Mouse (Mus musculus): ENCODE measurements at regions not wholly inside any gene's neighbourhood (a gene's known extent, or its start where the extent isn't known, plus 50 kb on each side); places are given as distances from the start of the nearest gene placed in this dataset.

DNA sequence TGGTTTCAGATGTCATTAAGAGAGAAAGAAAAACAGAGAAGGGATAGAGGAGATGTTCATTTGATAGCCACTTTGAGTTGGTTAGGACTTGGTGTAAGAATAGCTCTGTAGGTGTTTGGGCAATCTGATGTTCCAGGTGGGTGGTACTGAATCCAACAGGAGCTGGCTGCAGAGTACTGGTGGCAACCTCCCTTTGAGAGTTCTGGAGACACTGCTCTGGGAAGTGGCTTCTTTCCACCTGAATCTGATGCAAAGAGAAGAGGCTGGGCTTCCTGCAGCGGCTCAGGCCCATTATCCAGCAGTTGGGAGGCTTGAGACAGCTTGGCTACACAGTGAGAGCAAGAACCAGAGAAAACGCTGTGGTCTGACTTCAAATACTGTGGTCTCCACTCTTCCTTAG is 77.0 kb upstream of the Podxl start:
- no peak for ATAC-seq (ENCODE audit: low read depth)
- Histone ChIP-seq H3K4me3 (ENCODE audit: low read length) (no peak overlapping the region), H3K4me2 (ENCODE audit: low read depth, low read length) (no peak overlapping the region), H3K36me3 (ENCODE audit: control insufficient read depth, insufficient read depth, low read length) (no peaks in the 10 kb centered on the region), H3K9ac (ENCODE audit: low read length) (no peak overlapping the region), H3K4me1 (replicated peaks; ENCODE audit: control insufficient read depth, insufficient read depth, low read length) (peaks cover 19% of the 10 kb centered on the region; the same call in 1 of the 2 replicates), H3K27ac (ENCODE audit: low read length) (no peak overlapping the region), H3K9me3 (ENCODE audit: control insufficient read depth, low read length) (no peaks in the 10 kb centered on the region), H3K27me3 (ENCODE audit: control insufficient read depth, insufficient read depth, low read depth, low read length) (no peaks in the 10 kb centered on the region)
- WGBS = 51% methylated on average over 2 of the region's 2 CpGs

DNA sequence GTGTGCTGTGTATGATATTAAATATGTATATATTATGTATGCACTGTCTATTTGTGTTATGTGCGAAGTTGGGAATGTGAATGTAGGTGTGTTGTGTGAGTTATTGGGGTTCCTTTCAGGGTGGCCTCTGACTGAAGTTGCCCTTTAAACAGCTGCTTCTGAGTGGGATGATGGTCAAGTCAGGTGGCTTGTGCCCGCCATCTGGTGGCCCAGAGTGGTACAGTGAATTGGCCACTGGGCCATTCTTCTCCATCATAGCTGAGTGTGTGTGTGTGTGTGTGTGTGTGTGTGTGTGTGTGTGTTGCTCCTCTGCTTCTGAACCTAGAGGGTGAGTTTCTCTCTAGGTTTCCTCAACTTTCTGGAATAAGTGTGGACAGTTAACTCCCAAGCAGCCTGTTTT is 75.7 kb upstream of the Podxl start:
- peak; percentile 20; the same call in 1 of the 2 replicates for ATAC-seq (ENCODE audit: low read depth)
- H3K9me3 ChIP-seq (ENCODE audit: control insufficient read depth, low read length) = no peaks in the 10 kb centered on the region
- no peak overlapping the region for H3K4me2 ChIP-seq (ENCODE audit: low read depth, low read length)
- H3K36me3 ChIP-seq (ENCODE audit: control insufficient read depth, insufficient read depth, low read length) = no peaks in the 10 kb centered on the region
- no peak overlapping the region for H3K27ac ChIP-seq (ENCODE audit: low read length)
- H3K27me3 ChIP-seq (ENCODE audit: control insufficient read depth, insufficient read depth, low read depth, low read length) = no peaks in the 10 kb centered on the region
- WGBS = 9% methylated on average over 2 of the region's 2 CpGs
- no peak overlapping the region for H3K9ac ChIP-seq (ENCODE audit: low read length)
- peaks cover 16% of the 10 kb centered on the region; the same call in 1 of the 2 replicates for H3K4me1 ChIP-seq (replicated peaks; ENCODE audit: control insufficient read depth, insufficient read depth, low read length)
- H3K4me3 ChIP-seq (ENCODE audit: low read length) = no peak overlapping the region

DNA sequence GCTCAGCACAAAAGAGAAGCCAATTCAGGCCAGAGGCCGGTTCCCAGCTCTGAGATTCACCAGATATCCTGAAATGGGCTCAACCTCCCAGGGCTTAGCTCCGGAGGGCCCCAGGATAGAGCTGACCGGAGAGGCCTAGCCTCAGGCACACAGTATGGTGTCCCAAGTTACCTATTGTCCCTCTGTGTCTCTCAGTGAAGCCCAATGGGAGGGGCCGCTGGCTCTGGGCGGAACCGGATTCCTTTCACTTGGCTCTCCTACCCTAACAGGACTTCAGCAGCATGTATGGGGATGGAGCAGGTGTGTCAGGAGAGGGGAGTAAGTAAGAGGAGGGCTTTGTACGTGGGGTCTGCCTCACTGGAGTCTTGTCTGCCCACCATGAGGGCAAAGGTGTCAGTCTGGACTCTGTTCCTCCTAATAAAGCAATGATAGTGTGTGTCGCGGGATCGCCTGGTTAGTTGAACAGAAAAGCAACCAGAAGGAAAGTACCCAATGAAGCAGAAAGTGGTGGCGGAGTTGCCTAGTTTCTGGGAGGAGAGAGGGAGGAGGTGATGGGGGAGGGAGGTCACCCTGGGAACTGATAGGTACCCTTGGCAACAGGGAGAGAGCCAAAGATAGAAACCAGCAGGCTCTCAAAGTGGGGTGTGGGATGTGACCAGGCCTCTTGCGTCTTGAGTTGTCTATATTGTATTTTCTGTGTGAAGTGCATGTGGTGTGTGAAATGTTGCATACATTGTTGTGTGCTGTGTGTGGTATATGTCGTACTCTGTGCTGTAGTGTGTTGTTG is 74.8 kb upstream of the Podxl start:
- Histone ChIP-seq H3K4me2 (ENCODE audit: low read depth, low read length) (no peak overlapping the region), H3K9ac (ENCODE audit: low read length) (no peak overlapping the region), H3K27ac (ENCODE audit: low read length) (no peak overlapping the region), H3K36me3 (ENCODE audit: control insufficient read depth, insufficient read depth, low read length) (no peaks in the 10 kb centered on the region), H3K9me3 (ENCODE audit: control insufficient read depth, low read length) (no peaks in the 10 kb centered on the region), H3K4me1 (replicated peaks; ENCODE audit: control insufficient read depth, insufficient read depth, low read length) (peaks cover 16% of the 10 kb centered on the region; the same call in 1 of the 2 replicates), H3K27me3 (ENCODE audit: control insufficient read depth, insufficient read depth, low read depth, low read length) (no peaks in the 10 kb centered on the region), H3K4me3 (ENCODE audit: low read length) (no peak overlapping the region)
- WGBS = 61% methylated on average over 13 of the region's 13 CpGs
- no peak for ATAC-seq (ENCODE audit: low read depth)

DNA sequence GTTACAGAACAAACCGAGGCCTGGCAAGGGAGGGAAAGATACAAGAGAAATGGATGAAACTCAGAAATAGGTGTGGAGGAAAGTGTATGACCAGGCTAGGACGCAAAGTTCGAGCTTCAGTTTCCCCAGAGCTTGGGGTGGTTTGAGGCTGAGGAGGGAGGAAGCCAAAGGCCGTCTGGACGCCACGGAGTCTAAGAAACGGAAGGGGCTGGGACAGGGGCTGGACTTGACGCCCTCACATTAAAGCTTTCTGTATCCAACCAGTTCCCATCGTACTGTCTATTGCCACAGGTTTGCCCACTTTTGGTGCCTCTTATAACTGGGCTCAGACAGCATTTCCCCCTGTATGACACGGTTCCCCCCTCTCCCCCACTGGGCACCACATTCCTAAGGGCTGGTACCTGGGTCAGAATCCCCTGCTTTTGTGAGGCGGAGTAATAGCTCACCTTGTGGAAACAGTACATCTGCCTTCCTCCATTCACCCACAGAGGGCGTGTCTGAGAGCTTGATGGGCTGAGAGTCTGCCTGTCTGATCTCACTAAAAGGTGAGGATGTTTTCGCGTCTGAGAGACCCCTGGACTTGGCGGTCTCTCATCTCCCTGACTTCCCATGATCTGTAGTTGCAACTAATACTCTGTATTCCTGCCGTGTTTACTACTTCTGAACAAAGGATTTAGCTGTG is 73.7 kb upstream of the Podxl start:
- WGBS = 20% methylated on average over 16 of the region's 16 CpGs
- H3K27ac ChIP-seq (ENCODE audit: low read length) = peak overlapping the region; percentile 0; the same call in 1 of the 2 replicates
- no peaks in the 10 kb centered on the region for H3K9me3 ChIP-seq (ENCODE audit: control insufficient read depth, low read length)
- no peak overlapping the region for H3K9ac ChIP-seq (ENCODE audit: low read length)
- no peak for ATAC-seq (ENCODE audit: low read depth)
- H3K4me2 ChIP-seq (ENCODE audit: low read depth, low read length) = no peak overlapping the region
- no peaks in the 10 kb centered on the region for H3K27me3 ChIP-seq (ENCODE audit: control insufficient read depth, insufficient read depth, low read depth, low read length)
- no peak overlapping the region for H3K4me3 ChIP-seq (ENCODE audit: low read length)
- H3K36me3 ChIP-seq (ENCODE audit: control insufficient read depth, insufficient read depth, low read length) = no peaks in the 10 kb centered on the region
- H3K4me1 ChIP-seq (replicated peaks; ENCODE audit: control insufficient read depth, insufficient read depth, low read length) = peaks cover 10% of the 10 kb centered on the region; the same call in 1 of the 2 replicates

DNA sequence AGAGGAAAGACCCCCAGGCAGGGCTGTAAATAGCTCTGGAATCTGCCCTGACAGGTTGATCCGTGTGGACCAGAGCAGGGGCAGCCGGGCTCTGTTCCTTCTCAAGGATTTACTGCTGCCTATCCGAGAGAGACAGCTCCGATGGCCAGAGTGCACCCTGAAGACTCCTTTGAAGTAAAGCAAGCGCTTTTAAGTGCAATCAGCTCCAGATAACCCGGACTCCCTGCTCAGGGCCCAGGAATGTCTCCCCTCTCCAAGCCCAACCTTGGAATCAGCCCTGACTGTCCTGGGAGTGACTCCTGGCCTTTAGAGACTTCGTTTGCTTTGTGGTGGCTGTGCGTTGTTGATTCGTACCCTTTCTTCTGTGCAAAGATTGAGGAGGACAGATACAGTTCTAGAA is 73.2 kb upstream of the Podxl start:
- Histone ChIP-seq H3K9me3 (ENCODE audit: control insufficient read depth, low read length) (no peaks in the 10 kb centered on the region), H3K4me2 (ENCODE audit: low read depth, low read length) (no peak overlapping the region), H3K27ac (ENCODE audit: low read length) (peak overlapping the region; percentile 0; the same call in 1 of the 2 replicates), H3K4me3 (ENCODE audit: low read length) (no peak overlapping the region), H3K9ac (ENCODE audit: low read length) (no peak overlapping the region), H3K4me1 (replicated peaks; ENCODE audit: control insufficient read depth, insufficient read depth, low read length) (peaks cover 10% of the 10 kb centered on the region; the same call in 1 of the 2 replicates), H3K36me3 (ENCODE audit: control insufficient read depth, insufficient read depth, low read length) (no peaks in the 10 kb centered on the region), H3K27me3 (ENCODE audit: control insufficient read depth, insufficient read depth, low read depth, low read length) (no peaks in the 10 kb centered on the region)
- WGBS = 17% methylated on average over 9 of the region's 9 CpGs
- ATAC-seq (ENCODE audit: low read depth) = no peak

DNA sequence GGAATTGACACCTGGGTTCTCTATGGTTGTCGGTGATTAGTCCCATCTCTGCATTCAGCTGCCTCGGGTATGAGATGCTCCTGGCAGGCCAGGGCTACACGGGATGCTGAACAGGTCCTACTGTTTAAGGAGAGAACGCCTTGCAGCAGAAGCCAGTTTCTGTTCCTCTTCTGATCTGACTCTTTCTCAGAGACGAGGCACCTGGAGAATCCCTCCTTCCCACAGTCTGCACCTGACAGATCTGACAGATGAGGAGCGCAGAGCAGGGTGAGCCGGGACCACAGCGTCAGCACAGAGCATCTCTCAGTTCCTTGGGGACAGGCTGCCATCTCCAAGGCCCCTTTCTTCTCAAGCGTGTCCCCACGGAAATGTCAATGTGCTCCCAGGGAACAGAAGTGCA is 68.7 kb upstream of the Podxl start:
- Histone ChIP-seq H3K4me2 (ENCODE audit: low read depth, low read length) (no peak overlapping the region), H3K4me1 (replicated peaks; ENCODE audit: control insufficient read depth, insufficient read depth, low read length) (peaks cover 8% of the 10 kb centered on the region; the same call in 1 of the 2 replicates), H3K9me3 (ENCODE audit: control insufficient read depth, low read length) (no peaks in the 10 kb centered on the region), H3K9ac (ENCODE audit: low read length) (no peak overlapping the region), H3K27me3 (ENCODE audit: control insufficient read depth, insufficient read depth, low read depth, low read length) (no peaks in the 10 kb centered on the region), H3K4me3 (ENCODE audit: low read length) (no peak overlapping the region), H3K27ac (ENCODE audit: low read length) (no peak overlapping the region), H3K36me3 (ENCODE audit: control insufficient read depth, insufficient read depth, low read length) (no peaks in the 10 kb centered on the region)
- WGBS = 58% methylated on average over 10 of the region's 10 CpGs
- no peak for ATAC-seq (ENCODE audit: low read depth)

DNA sequence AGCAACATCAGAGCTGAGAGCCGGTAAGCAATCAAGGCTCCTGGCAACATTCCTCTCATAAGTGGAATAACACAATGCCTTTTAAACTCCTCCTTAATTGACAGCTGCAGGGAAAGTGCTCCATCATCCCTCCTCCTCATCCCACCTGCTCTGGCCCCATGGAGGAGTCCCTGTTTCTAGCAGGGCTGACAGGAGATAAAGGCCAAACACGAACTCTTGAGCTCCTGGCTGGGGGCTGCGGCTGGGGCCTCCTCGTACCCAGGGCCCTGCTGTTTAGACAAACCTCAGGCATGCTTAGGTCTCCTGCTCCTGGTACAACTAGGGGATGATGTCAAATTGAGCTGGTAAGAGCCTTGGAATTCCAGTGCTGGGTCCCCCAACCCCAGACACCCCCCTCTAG is 66.2 kb upstream of the Podxl start:
- no peak overlapping the region for H3K9ac ChIP-seq (ENCODE audit: low read length)
- ATAC-seq (ENCODE audit: low read depth) = no peak
- no peaks in the 10 kb centered on the region for H3K27me3 ChIP-seq (ENCODE audit: control insufficient read depth, insufficient read depth, low read depth, low read length)
- no peaks in the 10 kb centered on the region for H3K36me3 ChIP-seq (ENCODE audit: control insufficient read depth, insufficient read depth, low read length)
- no peak overlapping the region for H3K4me2 ChIP-seq (ENCODE audit: low read depth, low read length)
- WGBS = 28% methylated on average over 4 of the region's 4 CpGs
- no peak overlapping the region for H3K27ac ChIP-seq (ENCODE audit: low read length)
- no peak overlapping the region for H3K4me3 ChIP-seq (ENCODE audit: low read length)
- no peaks in the 10 kb centered on the region for H3K9me3 ChIP-seq (ENCODE audit: control insufficient read depth, low read length)
- 0 out of 2 replicates have a peak, but pooled peaks cover 4% of the 10 kb centered on the region for H3K4me1 ChIP-seq (replicated peaks; ENCODE audit: control insufficient read depth, insufficient read depth, low read length)

DNA sequence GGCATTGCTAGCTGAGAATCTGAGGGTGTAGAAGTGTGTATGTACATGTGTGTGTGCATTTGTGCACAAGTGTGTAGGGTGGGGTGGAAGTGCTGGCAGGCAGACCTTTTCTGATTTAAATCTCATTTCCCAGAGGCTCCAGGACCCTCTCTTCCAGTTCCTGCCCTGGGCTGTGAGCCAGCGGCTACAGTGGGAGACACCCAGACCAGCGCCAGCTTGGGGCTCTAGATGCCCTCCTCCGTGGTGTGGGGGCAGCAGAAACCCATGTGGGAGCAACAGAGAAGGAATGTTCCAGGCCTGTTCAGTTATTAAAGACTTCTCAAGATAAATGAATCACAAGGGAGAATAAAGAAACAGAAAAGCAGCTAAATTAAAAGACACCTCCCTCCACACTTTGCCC is 64.1 kb upstream of the Podxl start:
- H3K4me1 ChIP-seq (replicated peaks; ENCODE audit: control insufficient read depth, insufficient read depth, low read length) = 0 out of 2 replicates have a peak, but pooled peaks cover 4% of the 10 kb centered on the region
- H3K9ac ChIP-seq (ENCODE audit: low read length) = no peak overlapping the region
- no peak for ATAC-seq (ENCODE audit: low read depth)
- no peaks in the 10 kb centered on the region for H3K9me3 ChIP-seq (ENCODE audit: control insufficient read depth, low read length)
- H3K4me3 ChIP-seq (ENCODE audit: low read length) = no peak overlapping the region
- WGBS = 60% methylated on average over 3 of the region's 3 CpGs
- H3K36me3 ChIP-seq (ENCODE audit: control insufficient read depth, insufficient read depth, low read length) = no peaks in the 10 kb centered on the region
- no peaks in the 10 kb centered on the region for H3K27me3 ChIP-seq (ENCODE audit: control insufficient read depth, insufficient read depth, low read depth, low read length)
- no peak overlapping the region for H3K4me2 ChIP-seq (ENCODE audit: low read depth, low read length)
- H3K27ac ChIP-seq (ENCODE audit: low read length) = no peak overlapping the region

DNA sequence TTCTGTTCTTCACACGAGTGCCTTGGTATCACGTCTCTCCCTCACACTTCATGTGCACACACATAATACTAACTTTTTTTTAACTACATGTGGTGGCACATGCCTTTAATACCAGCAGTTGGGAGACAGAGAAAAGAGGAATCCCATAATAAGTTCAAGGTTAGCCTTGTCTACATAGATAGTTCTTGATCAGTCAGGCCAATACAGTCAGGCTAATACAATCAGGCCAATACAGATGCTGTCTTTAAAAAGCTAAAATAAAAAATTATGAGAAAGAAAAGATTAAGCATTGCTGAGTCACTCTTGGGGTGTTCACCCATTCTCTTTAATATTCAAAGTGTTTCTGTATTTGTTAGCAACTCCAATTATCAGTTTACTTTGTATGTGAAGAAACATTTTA is 61.3 kb upstream of the Podxl start:
- no peak overlapping the region for H3K4me3 ChIP-seq (ENCODE audit: low read length)
- ATAC-seq (ENCODE audit: low read depth) = no peak
- no peak overlapping the region for H3K4me2 ChIP-seq (ENCODE audit: low read depth, low read length)
- H3K4me1 ChIP-seq (replicated peaks; ENCODE audit: control insufficient read depth, insufficient read depth, low read length) = 0 out of 2 replicates have a peak, but pooled peaks cover 4% of the 10 kb centered on the region
- H3K36me3 ChIP-seq (ENCODE audit: control insufficient read depth, insufficient read depth, low read length) = no peaks in the 10 kb centered on the region
- no peak overlapping the region for H3K9ac ChIP-seq (ENCODE audit: low read length)
- peaks cover 3% of the 10 kb centered on the region; the same call in 1 of the 2 replicates for H3K9me3 ChIP-seq (ENCODE audit: control insufficient read depth, low read length)
- H3K27ac ChIP-seq (ENCODE audit: low read length) = no peak overlapping the region
- 58% methylated on average over 2 of the region's 2 CpGs for WGBS
- no peaks in the 10 kb centered on the region for H3K27me3 ChIP-seq (ENCODE audit: control insufficient read depth, insufficient read depth, low read depth, low read length)
